Mouse (Mus musculus) liver, adult 2 months (tissue): ENCODE data around the gene Nol3. TPM values are rescaled to one million over a fixed set of nuclear protein-coding genes. Genes with fewer than 3 reads are reported as not detected.

ENCODE experiments used
- DNase-seq: peaks from one replicate; pipeline ENCODE4 v3.0.0-alpha.2; 2011; ENCODE audit warnings: low read depth, low spot score; ENCODE audit errors: extremely low read depth
- H3K27ac ChIP-seq: fragments of 200-500 bp; replicated peaks from 2 replicates; pipeline ENCODE4 v1.5.1; 2012; ENCODE audit warnings: low read depth, mild to moderate bottlenecking, control low read depth, inconsistent platforms, low read length; ENCODE audit not compliant: insufficient read depth
- H3K27me3 ChIP-seq: fragments of 200-500 bp; 2 replicates; pipeline ENCODE4 v1.6.1; 2012; ENCODE audit warnings: mild to moderate bottlenecking, moderate library complexity, low read length, inconsistent platforms; ENCODE audit not compliant: control insufficient read depth, insufficient read depth
- H3K36me3 ChIP-seq: fragments of 200-500 bp; 2 replicates; pipeline ENCODE4 v1.6.1; 2012; ENCODE audit warnings: low read length, inconsistent platforms; ENCODE audit not compliant: control insufficient read depth, insufficient read depth
- H3K4me1 ChIP-seq: fragments of 200-500 bp; 2 replicates; pipeline ENCODE4 v1.6.1; 2011; ENCODE audit warnings: low read length; ENCODE audit not compliant: control insufficient read depth, insufficient read depth
- H3K4me3 ChIP-seq: fragments of 200-500 bp; 2 replicates; pipeline ENCODE4 v1.5.1; 2011; ENCODE audit warnings: low read depth, mild to moderate bottlenecking, control low read depth, low read length, moderate library complexity; ENCODE audit not compliant: insufficient read depth
- H3K79me2 ChIP-seq: fragments of 200-500 bp; 2 replicates; pipeline ENCODE4 v1.6.1; 2012; ENCODE audit warnings: inconsistent platforms, mild to moderate bottlenecking, low read length, moderate library complexity; ENCODE audit not compliant: control insufficient read depth, insufficient read depth
- H3K9ac ChIP-seq: fragments of 200-500 bp; 2 replicates; pipeline ENCODE4 v1.6.1; 2012; ENCODE audit warnings: low read depth, mild to moderate bottlenecking, control low read depth, inconsistent platforms, low read length
- CTCF ChIP-seq: fragments of 200-500 bp; IDR thresholded peaks from 2 replicates; pipeline ENCODE4 v1.5.1; 2011; ENCODE audit warnings: low read depth, low read length, control low read depth
- POLR2A ChIP-seq: fragments of 200-500 bp; IDR thresholded peaks from 2 replicates; pipeline ENCODE4 v1.6.1; 2011; ENCODE audit warnings: low read length, control low read depth; ENCODE audit not compliant: insufficient read depth; ENCODE audit errors: extremely low read depth
- WGBS: fragments of 180-500 bp; shearing (Covaris S2); methylation state at CpG from one replicate; pipeline ENCODE4 v1.1.7; 2018; 5-methylcytosine and 5-hydroxymethylcytosine counted together
- polyA plus RNA-seq: library from polyadenylated mRNA; depleted of rRNA; stranded (reverse); fragments of >200 nt; gene quantifications from 2 replicates; pipeline ENCODE4 v1.2.3, GENCODE M21; 2012; rRNA removed
- total RNA-seq: library from RNA; depleted of rRNA; stranded (reverse); fragments of >200 nt; gene quantifications from 2 replicates; pipeline ENCODE4 v1.2.3, GENCODE M21; 2014; rRNA removed

Nol3 gene
- total and polyA plus RNA-seq, 2 experiments, result 0.37 to 0.43 TPM

DNA sequence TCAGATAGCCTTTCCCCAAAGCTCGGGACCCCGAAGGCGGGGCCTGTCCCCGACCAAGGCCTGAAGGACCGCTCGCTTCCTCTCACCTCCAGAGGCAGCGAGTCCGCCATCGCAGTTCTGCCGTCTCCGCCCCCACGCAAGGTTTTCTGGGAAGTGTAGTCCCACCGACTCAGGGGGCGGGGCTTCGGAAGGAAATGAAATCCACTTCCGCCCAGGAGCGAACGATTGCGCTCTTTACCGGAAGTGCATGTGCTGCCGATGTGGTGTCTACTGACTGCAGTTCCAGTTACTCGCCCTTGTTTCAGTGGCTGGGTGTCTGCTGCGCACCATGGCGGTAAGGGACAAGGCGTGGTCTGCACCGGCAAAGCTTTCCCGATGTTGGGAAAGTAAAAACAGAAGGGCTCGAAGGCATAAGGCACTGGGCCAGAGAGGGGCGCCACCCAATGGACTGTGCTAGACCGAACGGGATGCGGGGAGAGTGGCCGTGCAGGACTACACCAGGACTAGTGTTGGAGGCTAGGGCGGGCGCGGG, 50.3 kb downstream of the Nol3 start, which contains the start of the genes Lrrc29 and Tmem208:
TSS of gene Lrrc29 (minus strand) at position 138 of the 532 bp plus-strand sequence.
TSS of gene Tmem208 (plus strand) at position 214 of the 532 bp plus-strand sequence.
- Histone ChIP-seq H3K4me1 (peaks cover 11% of the 10 kb centered on the region), H3K36me3 (peaks cover 7% of the 10 kb centered on the region; the same call in 1 of the 2 replicates), H3K9ac (peak within 1 kb of the TSS; percentile 71), H3K27ac (peak within 1 kb of the TSS; percentile 29), H3K4me3 (peak within 1 kb of the TSS; percentile 58), H3K27me3 (no peaks in the 10 kb centered on the region), H3K79me2 (peaks cover 7% of the 10 kb centered on the region; the same call in 1 of the 2 replicates)
- peak; percentile 61 for TF ChIP-seq CTCF
- TF ChIP-seq POLR2A, result peak; percentile 76
- DNase-seq, result peak; percentile 83
- WGBS, result under 1% methylated on average over 36 of the region's 36 CpGs

DNA sequence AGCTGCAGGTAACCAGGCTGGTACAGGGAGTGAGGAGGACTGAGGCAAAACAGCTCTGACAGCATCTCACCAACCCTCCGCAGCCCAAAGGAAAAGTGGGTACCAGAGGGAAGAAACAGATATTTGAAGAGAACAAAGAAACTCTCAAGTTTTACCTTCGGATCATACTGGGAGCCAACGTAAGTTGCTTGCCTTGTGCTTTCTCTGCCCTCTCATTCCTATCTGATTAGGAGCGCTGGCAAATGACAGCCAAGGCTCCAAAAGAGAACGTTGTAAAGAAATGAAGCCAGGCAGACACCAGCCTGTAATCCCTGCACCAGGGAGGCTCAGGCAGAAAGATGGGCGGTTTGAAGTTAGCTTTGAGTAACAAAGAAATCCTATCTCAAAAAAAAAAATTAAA, 51.0 kb downstream of the Nol3 start:
- Histone ChIP-seq H3K27me3 (no peaks in the 10 kb centered on the region), H3K36me3 (peaks cover 7% of the 10 kb centered on the region; the same call in 1 of the 2 replicates), H3K4me3 (peak overlapping the region; percentile 58), H3K27ac (no peak overlapping the region), H3K9ac (peak overlapping the region; percentile 57), H3K79me2 (peaks cover 7% of the 10 kb centered on the region; the same call in 1 of the 2 replicates), H3K4me1 (peaks cover 11% of the 10 kb centered on the region)
- WGBS, result 23% methylated on average over 6 of the region's 6 CpGs
- TF ChIP-seq POLR2A (no peak), CTCF (no peak)
- DNase-seq, result no peak

DNA sequence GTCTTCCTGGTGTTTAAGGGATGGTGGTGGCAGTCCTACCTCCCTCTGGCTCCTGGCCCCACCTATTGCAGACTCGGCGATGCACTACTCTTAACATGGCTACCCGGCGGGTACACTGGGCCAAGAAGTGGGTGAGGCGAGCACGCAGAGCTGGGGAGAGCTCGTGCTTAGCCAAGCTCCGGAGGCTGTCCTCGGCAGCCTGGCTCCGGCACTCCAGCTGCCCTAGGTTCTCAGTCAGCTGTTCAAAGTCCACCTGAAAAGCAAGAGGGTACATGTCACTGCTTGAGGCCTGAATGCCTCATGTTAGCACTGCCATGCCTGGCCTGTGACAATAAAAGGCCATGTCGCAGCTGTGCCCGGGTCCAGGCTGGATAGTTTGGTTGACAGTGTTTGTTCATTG, 54.4 kb downstream of the Nol3 start:
- Histone ChIP-seq H3K79me2 (peaks cover 6% of the 10 kb centered on the region; the same call in 1 of the 2 replicates), H3K4me3 (no peak overlapping the region), H3K27ac (no peak overlapping the region), H3K4me1 (peaks cover 10% of the 10 kb centered on the region), H3K27me3 (no peaks in the 10 kb centered on the region), H3K36me3 (peaks cover 7% of the 10 kb centered on the region; the same call in 1 of the 2 replicates), H3K9ac (no peak overlapping the region)
- 87% methylated on average over 12 of the region's 12 CpGs for WGBS
- no peak for TF ChIP-seq POLR2A
- TF ChIP-seq CTCF, result no peak
- no peak for DNase-seq

DNA sequence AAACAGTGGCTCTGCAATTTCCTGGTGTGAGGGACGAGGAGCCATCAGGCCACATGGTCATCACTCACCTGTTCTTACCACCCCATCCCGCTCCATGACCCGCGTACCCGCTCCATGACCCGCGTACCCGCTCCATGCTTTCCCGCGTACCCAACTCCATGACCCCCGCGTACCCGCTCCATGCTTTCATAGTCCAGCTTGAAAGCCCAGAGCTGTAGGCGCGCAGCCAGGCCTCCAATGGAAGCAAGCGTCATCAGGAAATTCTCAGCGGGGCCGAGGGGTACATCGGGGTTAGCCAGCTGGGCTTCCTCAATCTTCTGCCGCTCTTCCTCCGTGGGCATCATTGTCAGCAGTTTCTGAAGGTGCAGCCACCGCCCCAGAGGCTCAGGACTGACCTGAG, 55.5 kb downstream of the Nol3 start:
- no peak for DNase-seq
- no peaks in the 10 kb centered on the region for H3K79me2 ChIP-seq
- H3K4me3 ChIP-seq, result no peak overlapping the region
- H3K36me3 ChIP-seq, result peaks cover 7% of the 10 kb centered on the region; the same call in 1 of the 2 replicates
- peaks cover 7% of the 10 kb centered on the region for H3K4me1 ChIP-seq
- H3K27ac ChIP-seq, result no peak overlapping the region
- TF ChIP-seq POLR2A, result no peak
- H3K9ac ChIP-seq, result no peak overlapping the region
- 94% methylated on average over 22 of the region's 22 CpGs for WGBS
- H3K27me3 ChIP-seq, result no peaks in the 10 kb centered on the region

Other genes starting within 250 kb of the Nol3 start
- 819 and 925 TPM in 2 replicates for gene Ces3a, start 227.5 kb upstream of the Nol3 start, total RNA-seq
- gene Ces3a, start 227.5 kb upstream of the Nol3 start, polyA plus RNA-seq, result 768 and 1,045 TPM in 2 replicates
- 271 and 504 TPM in 2 replicates for gene Ces3b, start 192.4 kb upstream of the Nol3 start, total RNA-seq
- 213 and 453 TPM in 2 replicates for gene Ces3b, start 192.4 kb upstream of the Nol3 start, polyA plus RNA-seq
- gene Ces4a, start 144.3 kb upstream of the Nol3 start, total RNA-seq, result 0.13 and 0.55 TPM in 2 replicates
- 0.09 and 0.93 TPM in 2 replicates for gene Ces4a, start 144.3 kb upstream of the Nol3 start, polyA plus RNA-seq
- 13.2 and 15.7 TPM in 2 replicates for gene Cbfb, start 105.5 kb upstream of the Nol3 start, total RNA-seq
- gene Cbfb, start 105.5 kb upstream of the Nol3 start, polyA plus RNA-seq, result 1.8 and 2.8 TPM in 2 replicates
- gene D230025D16Rik, start 51.0 kb upstream of the Nol3 start, total RNA-seq, result 67.3 and 67.5 TPM in 2 replicates
- gene D230025D16Rik, start 51.0 kb upstream of the Nol3 start, polyA plus RNA-seq, result 39.0 and 54.9 TPM in 2 replicates
- 0.74 and 0.87 TPM in 2 replicates for gene B3gnt9, start 21.0 kb upstream of the Nol3 start, total RNA-seq
- 1.2 and 1.4 TPM in 2 replicates for gene B3gnt9, start 21.0 kb upstream of the Nol3 start, polyA plus RNA-seq
- 11.8 and 12.3 TPM in 2 replicates for gene Tradd, start 11.5 kb upstream of the Nol3 start, total RNA-seq
- gene Tradd, start 11.5 kb upstream of the Nol3 start, polyA plus RNA-seq, result 16.1 and 18.6 TPM in 2 replicates
- gene Fbxl8, start 11.5 kb upstream of the Nol3 start, total RNA-seq, result 1.9 and 3.4 TPM in 2 replicates
- gene Fbxl8, start 11.5 kb upstream of the Nol3 start, polyA plus RNA-seq, result 6.7 and 7.3 TPM in 2 replicates
- gene Hsf4, start 6.3 kb upstream of the Nol3 start, total RNA-seq, result 4.4 and 4.8 TPM in 2 replicates
- gene Hsf4, start 6.3 kb upstream of the Nol3 start, polyA plus RNA-seq, result 9.4 and 11.0 TPM in 2 replicates
- gene 4931428F04Rik, start 13.7 kb downstream of the Nol3 start, total RNA-seq, result 0.46 and 1.0 TPM in 2 replicates
- gene 4931428F04Rik, start 13.7 kb downstream of the Nol3 start, polyA plus RNA-seq, result 0.92 and 1.7 TPM in 2 replicates
- gene Exoc3l, start 20.0 kb downstream of the Nol3 start, total RNA-seq, result 3.6 TPM in 2 replicates
- gene Exoc3l, start 20.0 kb downstream of the Nol3 start, polyA plus RNA-seq, result 4.6 and 9.3 TPM in 2 replicates
- gene E2f4, start 21.5 kb downstream of the Nol3 start, total RNA-seq, result 4.4 and 7.2 TPM in 2 replicates
- 41.7 and 59.0 TPM in 2 replicates for gene E2f4, start 21.5 kb downstream of the Nol3 start, polyA plus RNA-seq
- 16.8 and 19.5 TPM in 2 replicates for gene Elmo3, start 29.5 kb downstream of the Nol3 start, total RNA-seq
- gene Elmo3, start 29.5 kb downstream of the Nol3 start, polyA plus RNA-seq, result 32.4 and 33.4 TPM in 2 replicates
- 3.0 and 3.2 TPM in 2 replicates for gene Lrrc29, start 50.1 kb downstream of the Nol3 start, total RNA-seq
- 7.9 and 12.9 TPM in 2 replicates for gene Lrrc29, start 50.1 kb downstream of the Nol3 start, polyA plus RNA-seq
- 97.9 and 104 TPM in 2 replicates for gene Tmem208, start 50.2 kb downstream of the Nol3 start, total RNA-seq
- gene Tmem208, start 50.2 kb downstream of the Nol3 start, polyA plus RNA-seq, result 87.5 and 90.9 TPM in 2 replicates
- gene Fhod1, start 71.8 kb downstream of the Nol3 start, total RNA-seq, result 1.7 and 1.9 TPM in 2 replicates
- gene Fhod1, start 71.8 kb downstream of the Nol3 start, polyA plus RNA-seq, result 3.2 and 7.8 TPM in 2 replicates
- gene Slc9a5, start 72.7 kb downstream of the Nol3 start, total RNA-seq, result under 0.01 and 0.20 TPM in 2 replicates
- gene Slc9a5, start 72.7 kb downstream of the Nol3 start, polyA plus RNA-seq, result 0.15 and 0.53 TPM in 2 replicates
- under 0.01 and 0.13 TPM in 2 replicates for gene Plekhg4, start 97.1 kb downstream of the Nol3 start, total RNA-seq
- gene Plekhg4, start 97.1 kb downstream of the Nol3 start, polyA plus RNA-seq, result 0.09 TPM in 1 of 2 replicates, not detected in the other
- not detected in 2 replicates for gene Kctd19, start 137.4 kb downstream of the Nol3 start, total RNA-seq
- gene Kctd19, start 137.4 kb downstream of the Nol3 start, polyA plus RNA-seq, result not detected in 2 replicates
- gene Lrrc36, start 137.4 kb downstream of the Nol3 start, total RNA-seq, result not detected in 2 replicates
- gene Lrrc36, start 137.4 kb downstream of the Nol3 start, polyA plus RNA-seq, result not detected in 2 replicates
- gene Tppp3, start 195.4 kb downstream of the Nol3 start, total RNA-seq, result 0.47 and 0.65 TPM in 2 replicates
- gene Tppp3, start 195.4 kb downstream of the Nol3 start, polyA plus RNA-seq, result 0.51 and 0.80 TPM in 2 replicates
- gene Zdhhc1, start 220.8 kb downstream of the Nol3 start, total RNA-seq, result 1.9 and 2.3 TPM in 2 replicates
- gene Zdhhc1, start 220.8 kb downstream of the Nol3 start, polyA plus RNA-seq, result 2.3 and 4.5 TPM in 2 replicates
- gene Hsd11b2, start 242.6 kb downstream of the Nol3 start, total RNA-seq, result not detected in 2 replicates
- 0.09 and 0.12 TPM in 2 replicates for gene Hsd11b2, start 242.6 kb downstream of the Nol3 start, polyA plus RNA-seq